Mouse (Mus musculus) embryonic facial prominence, embryonic 12.5 days (tissue): ENCODE measurements around the gene Rnf220. TPM values are rescaled to one million over a fixed set of nuclear protein-coding genes. Genes with fewer than 3 reads are reported as not detected.
"Not testable (repeated sequence)": the region's sequence is repeated elsewhere in the genome, so short reads cannot be mapped to it uniquely, and the experiment has no call there.

Source experiments
- ATAC-seq: fragments of 200-750 bp; cut with Nextera tagmentation; 2 replicates; pipeline ENCODE4 v1.8.0; 2017; ENCODE audit not compliant: insufficient number of reproducible peaks, insufficient read depth, low FRiP score, low TSS enrichment
- H3K27ac ChIP-seq: fragments of 300-500 bp; sonication (generic); 2 replicates; pipeline ENCODE4 v1.5.1; 2016; ENCODE audit warnings: mild to moderate bottlenecking
- H3K27me3 ChIP-seq: fragments of 300-500 bp; sonication (generic); 2 replicates; pipeline ENCODE4 v1.6.1; 2016; ENCODE audit warnings: mild to moderate bottlenecking, moderate library complexity
- H3K36me3 ChIP-seq: fragments of 300-500 bp; sonication (generic); 2 replicates; pipeline ENCODE4 v1.6.1; 2016; ENCODE audit warnings: mild to moderate bottlenecking
- H3K4me1 ChIP-seq: fragments of 300-500 bp; sonication (generic); 2 replicates; pipeline ENCODE4 v1.6.1; 2016
- H3K4me2 ChIP-seq: fragments of 300-500 bp; sonication (generic); replicated peaks from 2 replicates; pipeline ENCODE4 v1.6.1; 2016; ENCODE audit warnings: mild to moderate bottlenecking, moderate library complexity
- H3K4me3 ChIP-seq: fragments of 300-500 bp; sonication (generic); 2 replicates; pipeline ENCODE4 v1.5.1; 2016; ENCODE audit warnings: mild to moderate bottlenecking
- H3K9ac ChIP-seq: fragments of 300-500 bp; sonication (generic); 2 replicates; pipeline ENCODE4 v1.6.1; 2016; ENCODE audit warnings: mild to moderate bottlenecking, moderate library complexity
- H3K9me3 ChIP-seq: fragments of 300-500 bp; sonication (generic); 2 replicates; pipeline ENCODE4 v1.6.1; 2016; ENCODE audit warnings: mild to moderate bottlenecking, moderate library complexity
- WGBS: fragments of 180-500 bp; shearing (Covaris S2); methylation state at CpG from one replicate; pipeline ENCODE4 v1.1.7; 2016; 5-methylcytosine and 5-hydroxymethylcytosine counted together
- polyA plus RNA-seq: library from polyadenylated mRNA; unstranded; fragments of >200 nt; fragmentation: Nextera tagmentation; extraction: Ambion mirVana; gene quantifications from 2 replicates; pipeline ENCODE4 v1.2.1, GENCODE M21; 2016

Gene Rnf220
- polyA plus RNA-seq, 1 experiment from 2014 or later, result 107 TPM

DNA sequence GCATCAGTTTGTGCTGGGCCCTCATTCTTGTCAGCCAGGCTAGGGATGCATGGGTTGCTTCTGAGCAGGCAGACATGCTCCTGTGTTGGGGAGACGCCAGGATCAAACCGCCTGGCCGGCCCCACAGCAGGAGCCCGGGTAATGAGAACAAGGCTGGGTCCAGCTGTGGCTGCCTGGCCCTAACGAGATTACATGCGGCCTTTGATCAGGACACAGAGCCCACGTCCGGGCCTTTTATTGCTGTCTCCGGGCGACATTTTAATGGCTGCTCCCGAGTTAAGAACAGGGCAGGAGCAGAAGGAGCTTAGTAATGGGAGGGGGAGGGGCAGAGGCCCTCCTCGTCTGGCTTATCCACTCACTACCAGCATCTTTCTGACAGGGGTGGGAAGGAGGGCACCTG lies 224.4 kb downstream of the Rnf220 start:
- Histone ChIP-seq H3K36me3 (peaks cover 65% of the 10 kb centered on the region), H3K27me3 (no peaks in the 10 kb centered on the region), H3K4me2 (no peak overlapping the region), H3K4me3 (no peak overlapping the region), H3K9ac (no peak overlapping the region), H3K4me1 (peaks cover 4% of the 10 kb centered on the region; the same call in 1 of the 2 replicates), H3K27ac (no peak overlapping the region), H3K9me3 (peaks cover 8% of the 10 kb centered on the region)
- no peak for ATAC-seq
- WGBS, result 15% methylated on average over 12 of the region's 12 CpGs

DNA sequence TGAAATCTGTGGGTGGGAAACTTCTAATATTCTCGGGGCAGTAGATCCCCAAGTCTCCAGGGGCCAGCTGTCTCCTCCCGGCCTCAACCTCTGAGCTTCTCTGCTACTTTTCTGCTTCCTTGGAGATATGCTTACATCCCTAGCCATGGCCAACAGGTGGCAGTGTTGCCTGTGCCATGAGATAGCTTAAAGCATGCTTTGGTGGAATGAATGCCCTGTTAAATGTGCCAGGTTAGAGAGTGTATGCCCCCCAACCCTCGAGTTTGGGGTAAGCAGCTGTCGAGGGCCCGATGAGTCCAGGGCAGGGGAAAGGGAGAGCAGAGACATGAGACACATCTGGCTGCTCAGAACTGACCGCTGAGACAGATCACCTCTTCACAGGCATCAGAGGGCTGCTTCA lies 226.6 kb downstream of the Rnf220 start:
- H3K9ac ChIP-seq, result no peak overlapping the region
- H3K4me1 ChIP-seq, result peaks cover 4% of the 10 kb centered on the region; the same call in 1 of the 2 replicates
- no peak overlapping the region for H3K4me3 ChIP-seq
- no peak for ATAC-seq
- 16% methylated on average over 6 of the region's 6 CpGs for WGBS
- H3K4me2 ChIP-seq, result no peak overlapping the region
- H3K27ac ChIP-seq, result no peak overlapping the region
- peaks cover 8% of the 10 kb centered on the region for H3K9me3 ChIP-seq
- H3K36me3 ChIP-seq, result peaks cover 43% of the 10 kb centered on the region
- H3K27me3 ChIP-seq, result no peaks in the 10 kb centered on the region

DNA sequence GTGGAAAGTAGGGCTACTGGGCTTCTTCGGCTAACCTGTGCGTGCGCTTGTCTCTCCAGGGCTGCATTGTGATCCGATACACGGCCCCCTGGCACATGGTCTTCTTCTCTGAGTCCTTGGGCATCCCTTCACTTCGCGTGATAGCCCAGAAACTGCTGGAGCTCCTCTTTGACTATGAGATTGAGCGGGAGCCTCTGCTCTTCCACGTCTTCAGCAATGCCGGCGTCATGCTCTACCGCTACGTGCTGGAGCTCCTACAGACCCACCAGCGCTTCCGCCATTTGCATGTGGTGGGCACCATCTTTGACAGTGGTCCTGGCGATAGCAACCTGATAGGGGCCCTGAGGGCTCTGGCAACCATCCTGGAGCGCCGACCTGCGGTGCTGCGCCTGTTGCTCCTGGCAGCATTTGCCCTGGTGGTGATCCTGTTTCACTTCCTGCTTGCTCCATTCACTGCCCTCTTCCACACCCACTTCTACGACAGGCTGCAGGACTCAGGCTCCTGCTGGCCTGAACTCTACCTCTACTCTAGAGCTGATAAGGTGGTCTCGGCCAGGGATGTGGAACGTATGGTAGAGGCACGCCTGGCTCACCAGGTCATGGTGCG lies 228.9 kb downstream of the Rnf220 start:
- no peak for ATAC-seq
- H3K9ac ChIP-seq, result no peak overlapping the region
- no peaks in the 10 kb centered on the region for H3K9me3 ChIP-seq
- WGBS, result 80% methylated on average over 25 of the region's 25 CpGs
- H3K4me2 ChIP-seq, result no peak overlapping the region
- H3K4me1 ChIP-seq, result peaks cover 2% of the 10 kb centered on the region; the same call in 1 of the 2 replicates
- peaks cover 20% of the 10 kb centered on the region for H3K36me3 ChIP-seq
- H3K27ac ChIP-seq, result no peak overlapping the region
- H3K27me3 ChIP-seq, result no peaks in the 10 kb centered on the region
- no peak overlapping the region for H3K4me3 ChIP-seq

DNA sequence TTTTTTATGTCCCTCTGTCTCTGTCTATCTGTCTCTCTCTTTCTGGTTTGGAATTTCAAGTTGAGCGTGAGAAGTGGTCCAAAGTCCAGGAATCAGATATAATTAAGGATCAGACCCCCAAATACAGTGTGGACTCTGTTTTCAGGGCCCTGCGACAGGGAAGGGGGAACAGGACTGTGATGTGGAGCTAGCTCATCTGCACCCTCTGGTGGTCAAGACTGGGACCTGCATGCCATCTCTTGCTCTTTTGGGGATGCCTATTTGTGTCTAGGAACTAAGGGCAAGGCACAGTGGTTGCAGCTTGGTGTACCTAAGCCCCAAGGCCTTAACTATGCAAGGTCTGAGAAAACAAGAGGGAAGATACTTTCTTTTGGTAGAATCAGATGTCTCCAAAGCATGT lies 229.6 kb downstream of the Rnf220 start:
- Histone ChIP-seq H3K4me3 (no peak overlapping the region), H3K9ac (no peak overlapping the region), H3K36me3 (peaks cover 13% of the 10 kb centered on the region), H3K9me3 (no peaks in the 10 kb centered on the region), H3K4me2 (no peak overlapping the region), H3K27ac (no peak overlapping the region), H3K4me1 (no peaks in the 10 kb centered on the region), H3K27me3 (no peaks in the 10 kb centered on the region)
- no peak for ATAC-seq
- WGBS, result 0% methylated on average over 2 of the region's 2 CpGs

DNA sequence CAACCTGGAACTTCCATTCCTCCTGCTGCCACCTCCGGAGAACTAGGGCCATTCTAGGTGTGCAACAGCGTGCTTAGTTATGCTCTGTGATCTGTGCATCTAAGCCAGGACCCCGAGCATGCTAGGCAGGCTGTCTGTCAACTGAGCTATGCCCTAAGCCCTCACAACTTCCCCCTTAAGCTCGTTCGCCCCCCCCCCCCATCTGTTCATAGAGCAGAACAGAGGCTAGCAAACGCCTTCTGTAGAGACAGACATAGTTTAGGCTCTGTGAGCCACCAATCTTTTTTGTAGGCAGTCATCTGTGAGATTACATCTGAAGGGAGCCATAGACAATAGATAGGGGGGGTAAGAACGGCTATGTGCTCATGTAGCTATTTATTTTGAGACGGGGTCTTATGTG lies 233.9 kb downstream of the Rnf220 start:
- H3K9me3 ChIP-seq, result no peaks in the 10 kb centered on the region
- H3K4me3 ChIP-seq, result no peak overlapping the region
- H3K27ac ChIP-seq, result no peak overlapping the region
- H3K9ac ChIP-seq, result no peak overlapping the region
- WGBS, result 69% methylated on average over 8 of the region's 8 CpGs
- no peaks in the 10 kb centered on the region for H3K36me3 ChIP-seq
- H3K4me1 ChIP-seq, result no peaks in the 10 kb centered on the region
- no peaks in the 10 kb centered on the region for H3K27me3 ChIP-seq
- H3K4me2 ChIP-seq, result no peak overlapping the region
- no peak for ATAC-seq

DNA sequence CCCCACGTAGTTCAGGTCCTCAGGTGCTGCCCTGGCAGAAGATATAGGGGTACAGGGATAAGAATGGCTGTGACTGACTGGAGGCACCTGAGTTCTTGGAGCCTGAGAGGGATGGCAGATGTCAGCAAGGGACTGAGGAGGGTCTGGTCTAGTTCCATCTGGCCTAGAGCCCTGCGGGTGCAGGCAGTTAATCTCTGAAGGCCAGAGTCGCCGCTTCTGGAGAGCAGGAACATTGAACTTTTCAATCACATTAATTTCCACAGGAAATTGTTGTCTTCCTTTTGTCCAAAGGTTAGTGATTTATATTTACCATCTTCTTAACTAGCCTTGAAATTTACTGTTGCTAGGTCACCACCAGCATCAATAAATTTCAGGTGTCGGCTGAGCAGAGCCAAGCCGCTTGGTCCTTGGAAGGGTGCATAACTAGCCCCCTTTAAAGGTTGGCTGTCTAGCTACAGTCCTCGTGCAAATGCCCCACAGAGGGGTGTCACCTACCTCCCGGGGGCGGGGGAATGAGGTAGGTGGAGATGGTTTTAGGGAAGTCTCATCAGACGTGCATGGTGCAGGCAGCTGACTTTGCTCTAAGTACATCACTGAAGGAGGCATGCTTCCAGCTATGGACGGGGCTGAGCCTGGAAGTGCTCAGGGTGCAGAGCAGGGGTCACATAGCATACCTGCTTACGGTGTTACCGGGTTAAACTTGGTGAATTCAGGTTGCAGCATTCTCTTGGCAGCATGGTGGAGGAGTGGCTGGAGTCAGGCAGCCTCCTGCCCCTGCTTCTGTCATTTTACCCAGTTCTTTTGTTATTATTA lies 234.5 kb downstream of the Rnf220 start:
- no peak overlapping the region for H3K4me2 ChIP-seq
- no peak overlapping the region for H3K9ac ChIP-seq
- no peak for ATAC-seq
- no peak overlapping the region for H3K4me3 ChIP-seq
- H3K4me1 ChIP-seq, result no peaks in the 10 kb centered on the region
- no peaks in the 10 kb centered on the region for H3K36me3 ChIP-seq
- H3K9me3 ChIP-seq, result no peaks in the 10 kb centered on the region
- H3K27ac ChIP-seq, result no peak overlapping the region
- no peaks in the 10 kb centered on the region for H3K27me3 ChIP-seq
- 65% methylated on average over 13 of the region's 13 CpGs for WGBS

DNA sequence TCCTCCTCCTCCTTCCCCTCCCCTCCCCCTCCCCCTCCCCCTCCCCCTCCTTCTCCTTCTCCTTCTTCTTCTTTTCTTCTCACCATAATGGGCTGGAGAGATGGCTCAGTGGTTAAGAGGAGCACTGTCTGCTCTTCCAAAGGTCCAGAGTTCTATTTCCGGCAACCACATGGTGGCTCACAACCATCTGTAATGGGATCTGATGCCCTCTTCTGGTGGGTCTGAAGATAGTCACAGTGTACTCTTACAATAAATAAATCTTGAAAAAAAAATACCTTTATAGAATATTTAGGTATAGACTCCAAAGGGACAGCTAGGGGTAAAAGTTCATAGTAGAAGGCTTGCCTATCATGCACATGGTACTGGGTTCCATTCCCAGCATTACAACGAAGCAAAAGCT lies 235.6 kb downstream of the Rnf220 start:
- Histone ChIP-seq H3K36me3 (no peaks in the 10 kb centered on the region), H3K4me2 (no peak overlapping the region), H3K27me3 (no peaks in the 10 kb centered on the region), H3K4me1 (no peaks in the 10 kb centered on the region), H3K27ac (no peak overlapping the region), H3K4me3 (no peak overlapping the region), H3K9ac (no peak overlapping the region), H3K9me3 (no peaks in the 10 kb centered on the region)
- WGBS, result 77% methylated on average over 2 of the region's 2 CpGs
- ATAC-seq, result no peak

DNA sequence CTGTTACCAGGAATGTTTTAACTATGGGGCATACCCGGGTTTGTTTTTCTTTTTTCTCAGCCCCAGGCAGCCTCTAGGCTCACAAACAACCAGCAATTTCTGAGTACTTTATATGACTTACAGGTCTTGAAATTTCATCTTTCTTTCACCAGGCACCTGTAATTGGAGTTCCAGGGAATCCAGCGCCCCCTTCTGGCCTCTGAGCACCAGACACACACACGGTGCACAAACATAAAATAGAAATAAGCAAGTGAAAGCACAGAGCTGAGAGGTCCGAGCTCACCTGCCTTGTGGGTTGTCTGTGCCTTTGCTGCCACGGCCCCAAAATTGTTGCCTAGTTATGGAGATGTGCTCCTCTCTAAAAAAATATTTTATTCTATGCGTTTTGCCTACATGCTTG lies 236.9 kb downstream of the Rnf220 start:
- not testable (repeated sequence) for H3K4me1 ChIP-seq, H3K9me3 ChIP-seq, ATAC-seq, H3K4me2 ChIP-seq, H3K27me3 ChIP-seq, H3K27ac ChIP-seq, H3K9ac ChIP-seq, H3K4me3 ChIP-seq, H3K36me3 ChIP-seq
- WGBS, result 70% methylated on average over 6 of the region's 6 CpGs

DNA sequence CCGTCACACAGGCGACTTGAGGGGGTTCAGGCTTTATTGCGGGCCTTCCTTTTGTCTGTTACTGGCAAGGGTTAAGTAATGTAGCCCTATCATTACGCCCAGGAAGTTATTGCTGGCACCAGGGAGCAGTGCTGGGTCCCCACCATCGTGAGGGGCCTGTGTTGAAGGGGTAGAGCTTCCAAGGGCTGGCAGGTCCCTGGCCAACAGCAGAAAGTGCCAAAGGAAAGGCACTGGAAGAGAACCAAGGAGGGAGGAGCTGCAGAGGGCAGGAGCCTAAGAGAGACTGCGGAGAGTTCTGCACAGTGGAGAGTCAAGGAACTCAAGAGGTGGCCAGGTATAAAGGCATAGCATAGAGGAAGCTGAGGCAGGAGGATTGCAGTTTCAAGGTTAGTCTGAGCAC lies 242.2 kb downstream of the Rnf220 start:
- no peak for ATAC-seq
- Histone ChIP-seq H3K4me1 (peaks cover 25% of the 10 kb centered on the region), H3K36me3 (no peaks in the 10 kb centered on the region), H3K27ac (no peak overlapping the region), H3K9ac (no peak overlapping the region), H3K9me3 (no peaks in the 10 kb centered on the region), H3K27me3 (no peaks in the 10 kb centered on the region), H3K4me3 (no peak overlapping the region), H3K4me2 (no peak overlapping the region)
- 58% methylated on average over 6 of the region's 6 CpGs for WGBS

DNA sequence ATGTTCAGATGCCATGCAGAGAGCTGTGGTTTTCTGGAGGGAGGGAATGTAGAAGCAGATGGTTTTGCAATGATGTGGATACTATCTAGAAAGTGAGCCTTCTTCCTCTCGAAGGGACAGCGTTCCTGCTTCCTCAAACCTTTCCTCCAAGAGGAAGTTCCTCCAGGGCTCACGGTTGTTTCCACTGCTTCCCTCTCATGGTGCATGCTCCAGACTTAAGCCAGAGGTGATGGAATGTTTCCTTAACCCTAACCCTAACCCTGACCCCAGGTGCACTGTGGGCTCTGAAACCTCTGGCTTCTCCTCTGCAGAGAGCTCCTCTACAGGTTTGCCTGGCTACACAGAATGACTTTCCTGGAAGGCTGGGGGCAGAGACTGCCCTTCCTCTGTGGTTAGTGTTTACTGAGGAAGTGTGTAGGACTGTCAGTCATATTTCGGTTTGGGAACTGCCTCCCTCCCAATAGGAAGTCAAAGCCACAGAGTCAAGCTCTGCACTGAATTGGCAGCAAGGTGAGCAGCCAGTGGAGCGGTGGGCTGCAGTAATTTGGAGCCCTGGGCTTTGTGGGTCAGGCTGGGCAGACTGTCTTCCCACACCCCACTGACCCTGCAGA lies 242.7 kb downstream of the Rnf220 start:
- WGBS, result 56% methylated on average over 5 of the region's 5 CpGs
- H3K27ac ChIP-seq, result no peak overlapping the region
- H3K9ac ChIP-seq, result no peak overlapping the region
- H3K4me1 ChIP-seq, result peaks cover 25% of the 10 kb centered on the region
- no peak overlapping the region for H3K4me2 ChIP-seq
- H3K9me3 ChIP-seq, result no peaks in the 10 kb centered on the region
- no peaks in the 10 kb centered on the region for H3K27me3 ChIP-seq
- no peaks in the 10 kb centered on the region for H3K36me3 ChIP-seq
- H3K4me3 ChIP-seq, result no peak overlapping the region
- no peak for ATAC-seq

DNA sequence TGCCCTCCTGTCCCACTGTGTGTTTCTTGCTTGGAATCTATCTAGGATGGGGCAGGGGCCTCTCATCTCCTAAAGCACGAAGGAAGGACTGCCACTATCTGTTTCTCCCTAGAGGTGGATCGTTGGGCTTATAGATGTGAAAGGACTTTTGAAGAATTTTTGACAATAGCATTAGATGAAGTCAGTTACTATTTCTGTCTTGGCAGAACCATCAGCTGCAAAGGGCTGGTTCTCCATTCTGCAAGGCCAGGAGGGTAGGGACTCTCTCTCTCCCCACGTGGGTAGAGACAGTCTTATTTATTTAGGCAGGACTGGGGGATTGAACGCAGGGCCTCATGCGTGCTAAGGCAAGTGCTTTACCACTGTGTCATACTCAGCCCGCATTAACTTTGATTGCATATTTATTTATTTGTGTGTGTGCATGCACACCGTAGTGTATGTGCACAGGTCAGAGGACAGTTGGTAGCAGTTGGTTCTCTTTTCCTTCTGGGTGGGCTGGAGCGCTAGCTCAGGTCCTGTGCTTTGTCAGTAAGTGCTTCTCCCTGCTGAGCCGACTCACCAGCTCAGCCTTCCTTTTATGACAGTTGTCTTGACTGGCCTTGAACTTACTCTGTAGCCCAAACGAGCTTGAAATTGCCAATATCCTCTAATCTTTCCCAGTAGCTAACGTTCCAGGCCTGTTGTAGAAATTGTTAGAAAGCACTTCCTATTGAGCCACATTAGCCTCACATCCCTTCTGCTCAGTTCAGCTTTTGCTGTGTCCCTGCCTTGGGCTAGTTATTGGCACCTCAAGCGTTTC lies 243.4 kb downstream of the Rnf220 start:
- no peaks in the 10 kb centered on the region for H3K36me3 ChIP-seq
- no peak overlapping the region for H3K4me2 ChIP-seq
- no peaks in the 10 kb centered on the region for H3K27me3 ChIP-seq
- H3K27ac ChIP-seq, result peak overlapping the region; percentile 88; the same call in 1 of the 2 replicates
- 0 out of 2 replicates have a peak overlapping the region, but pooled peaks have one; percentile 12 for H3K9ac ChIP-seq
- WGBS, result 56% methylated on average over 12 of the region's 12 CpGs
- no peaks in the 10 kb centered on the region for H3K9me3 ChIP-seq
- ATAC-seq, result no peak
- no peak overlapping the region for H3K4me3 ChIP-seq
- peaks cover 25% of the 10 kb centered on the region for H3K4me1 ChIP-seq
